Mouse (Mus musculus): ENCODE data around the gene Kcns3.
A peak's percentile ranks its signal among the peaks of the same experiment; 100 is the strongest.

The Kcns3 gene

DNA sequence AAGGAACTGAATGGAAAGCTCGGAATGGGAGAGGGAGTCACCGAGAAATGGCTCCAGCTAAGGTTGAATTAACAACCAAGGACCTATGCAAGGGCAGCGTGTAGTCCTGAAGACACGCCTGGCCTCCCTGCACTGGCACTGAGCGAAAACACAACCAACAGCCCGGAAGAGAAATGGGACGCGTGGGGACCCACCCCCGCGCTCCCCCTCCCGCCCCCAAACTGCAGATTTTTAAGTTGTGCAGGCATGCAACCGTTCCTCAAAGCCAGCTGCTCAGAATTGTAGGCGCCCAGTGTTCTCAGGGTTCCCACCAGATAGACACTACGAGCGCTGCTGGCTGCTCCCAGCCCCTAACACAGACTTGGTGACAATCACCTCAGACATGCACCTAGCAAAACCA is at the start of gene Kcns3:
Kcns3 (minus strand) TSS at position 42 of the 400 bp plus-strand sequence.
- 0 out of 2 replicates have a peak, but pooled peaks have one; percentile 14 for ATAC-seq (ENCODE audit: low TSS enrichment)

DNA sequence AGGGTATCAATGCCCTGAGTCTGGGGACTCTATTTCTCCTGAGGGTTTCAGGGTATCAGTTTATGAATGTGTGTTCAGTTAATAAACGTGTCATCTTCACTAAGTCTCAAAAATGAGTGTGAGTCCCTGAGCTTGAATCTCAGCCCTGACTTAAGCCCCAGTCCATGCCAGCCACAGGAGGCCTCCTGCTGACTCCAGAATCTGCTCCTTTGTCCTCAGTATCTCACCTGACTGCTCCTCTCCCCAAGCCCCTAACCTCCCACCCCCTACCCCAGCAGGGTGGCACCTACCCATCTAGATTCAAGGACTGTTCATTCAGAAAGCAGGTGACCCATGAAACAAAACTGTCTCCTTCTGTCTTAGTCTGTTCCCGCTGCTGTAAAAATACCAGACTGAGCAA is 47.7 kb upstream of the Kcns3 start:
- no peak for ATAC-seq (ENCODE audit: low TSS enrichment)

DNA sequence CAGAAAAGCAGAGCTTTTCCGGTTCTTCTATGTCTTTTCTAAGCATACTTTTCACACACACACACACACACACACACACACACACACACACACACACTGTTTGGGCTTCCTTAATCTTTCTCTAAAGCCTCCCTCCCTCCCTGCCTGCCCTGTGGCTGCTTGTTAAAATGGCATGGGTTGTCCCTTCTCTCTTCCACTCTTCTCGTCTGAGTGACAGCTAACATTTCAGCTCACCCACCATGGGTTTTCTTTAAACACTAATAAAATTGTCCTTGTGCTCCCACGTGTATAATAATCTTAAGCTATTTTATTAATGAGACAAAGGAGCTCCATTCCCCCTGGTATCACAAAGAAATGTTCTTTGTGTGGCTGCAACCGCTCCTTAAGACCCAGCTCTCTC is 47.2 kb upstream of the Kcns3 start:
- ATAC-seq (ENCODE audit: low TSS enrichment) = no peak

DNA sequence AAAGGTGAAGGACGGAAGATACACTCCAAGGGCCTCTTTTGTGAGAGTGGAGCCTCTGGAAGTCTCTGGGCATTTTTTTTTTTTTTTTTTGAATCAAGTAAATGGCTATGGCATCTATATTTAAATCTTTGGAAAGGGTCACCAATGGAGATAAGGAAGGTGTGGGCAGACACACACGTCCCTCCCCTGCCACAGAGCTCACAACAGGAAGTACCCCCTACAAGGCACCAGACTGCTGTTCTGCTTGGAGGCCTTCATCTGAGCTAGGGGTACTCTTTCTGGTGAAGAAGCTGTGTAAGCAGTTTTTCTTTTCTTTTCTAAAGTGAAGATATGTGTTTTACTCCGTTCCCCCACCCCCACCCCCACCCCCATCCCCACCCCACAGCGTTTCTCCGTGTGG is 46.0 kb upstream of the Kcns3 start:
- no peak for ATAC-seq (ENCODE audit: low TSS enrichment)

DNA sequence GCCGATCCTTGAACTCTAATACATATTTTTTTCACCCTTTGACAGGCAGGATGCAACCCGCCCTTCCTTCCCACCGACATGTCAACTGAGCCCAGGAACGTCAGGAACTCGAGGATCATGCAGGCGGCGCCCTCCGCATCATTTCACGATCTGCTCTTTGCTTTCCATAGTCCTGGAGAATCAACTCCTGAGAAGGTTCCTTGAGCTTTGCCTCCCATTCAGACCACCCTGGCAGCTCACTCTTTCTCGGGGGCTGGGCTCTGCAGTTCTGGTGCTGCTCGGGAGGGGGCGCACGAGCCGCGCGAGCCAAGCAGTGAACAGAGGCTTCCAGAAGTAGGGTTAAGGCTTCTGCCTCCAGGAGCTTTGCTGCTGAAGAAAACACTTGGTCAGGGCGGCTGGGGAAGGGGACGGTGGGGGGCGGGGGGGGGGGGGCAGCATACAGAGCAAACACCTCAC is 45.3 kb upstream of the Kcns3 start:
- ATAC-seq (ENCODE audit: low TSS enrichment) = peak; percentile 89

DNA sequence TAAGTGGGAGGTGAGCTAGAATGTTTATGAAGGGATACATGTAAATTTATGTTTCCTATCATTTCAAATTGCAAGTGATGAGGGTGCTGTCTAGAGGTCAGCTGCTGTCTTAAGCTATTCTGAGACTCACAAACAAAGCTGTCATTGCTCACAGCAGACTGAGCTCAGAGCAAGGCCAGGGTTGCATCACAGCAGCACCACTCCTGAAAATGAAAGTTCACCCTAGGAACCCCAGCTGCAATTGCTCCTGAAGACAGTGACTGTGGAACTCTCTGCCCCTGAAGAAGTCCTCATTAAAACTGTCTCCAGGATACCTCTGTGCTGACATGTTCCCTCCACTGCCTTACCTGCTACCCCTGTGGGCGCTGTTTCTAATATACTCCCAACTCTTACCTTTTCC is 44.2 kb upstream of the Kcns3 start:
- no peak for ATAC-seq (ENCODE audit: low TSS enrichment)

DNA sequence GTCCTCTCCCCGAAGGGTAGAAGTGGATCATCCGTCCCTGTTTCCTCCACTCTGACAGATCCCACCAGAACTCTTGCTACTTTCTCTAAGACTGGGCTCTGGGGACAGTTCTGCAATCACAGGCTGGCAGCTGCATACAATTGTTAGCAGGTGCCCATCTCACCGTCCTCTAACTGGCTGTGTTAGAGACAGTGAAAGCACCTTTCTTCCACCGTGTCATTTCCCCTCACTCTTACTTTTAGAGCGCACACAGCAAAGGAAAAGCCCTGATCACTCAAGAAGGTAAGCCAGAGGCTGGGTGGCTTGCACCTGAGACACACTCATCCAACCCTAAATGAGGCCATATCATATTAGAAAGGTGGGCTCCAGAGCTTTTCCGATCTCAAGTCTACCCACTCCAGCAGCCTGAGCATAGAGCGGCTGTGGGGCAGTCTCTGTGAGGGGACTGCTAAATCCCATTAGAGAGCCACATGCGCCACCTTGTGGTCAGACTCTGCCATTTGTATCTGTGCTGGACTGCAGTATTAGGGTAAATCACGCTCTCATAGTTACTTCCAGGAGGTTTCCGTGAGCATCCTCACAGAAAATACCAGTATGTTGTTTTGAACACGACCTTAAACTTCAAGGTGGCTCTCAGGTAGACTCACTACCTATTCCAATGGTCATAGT is 27.8 kb upstream of the Kcns3 start:
- peak; percentile 98 for ATAC-seq (ENCODE audit: low TSS enrichment)

DNA sequence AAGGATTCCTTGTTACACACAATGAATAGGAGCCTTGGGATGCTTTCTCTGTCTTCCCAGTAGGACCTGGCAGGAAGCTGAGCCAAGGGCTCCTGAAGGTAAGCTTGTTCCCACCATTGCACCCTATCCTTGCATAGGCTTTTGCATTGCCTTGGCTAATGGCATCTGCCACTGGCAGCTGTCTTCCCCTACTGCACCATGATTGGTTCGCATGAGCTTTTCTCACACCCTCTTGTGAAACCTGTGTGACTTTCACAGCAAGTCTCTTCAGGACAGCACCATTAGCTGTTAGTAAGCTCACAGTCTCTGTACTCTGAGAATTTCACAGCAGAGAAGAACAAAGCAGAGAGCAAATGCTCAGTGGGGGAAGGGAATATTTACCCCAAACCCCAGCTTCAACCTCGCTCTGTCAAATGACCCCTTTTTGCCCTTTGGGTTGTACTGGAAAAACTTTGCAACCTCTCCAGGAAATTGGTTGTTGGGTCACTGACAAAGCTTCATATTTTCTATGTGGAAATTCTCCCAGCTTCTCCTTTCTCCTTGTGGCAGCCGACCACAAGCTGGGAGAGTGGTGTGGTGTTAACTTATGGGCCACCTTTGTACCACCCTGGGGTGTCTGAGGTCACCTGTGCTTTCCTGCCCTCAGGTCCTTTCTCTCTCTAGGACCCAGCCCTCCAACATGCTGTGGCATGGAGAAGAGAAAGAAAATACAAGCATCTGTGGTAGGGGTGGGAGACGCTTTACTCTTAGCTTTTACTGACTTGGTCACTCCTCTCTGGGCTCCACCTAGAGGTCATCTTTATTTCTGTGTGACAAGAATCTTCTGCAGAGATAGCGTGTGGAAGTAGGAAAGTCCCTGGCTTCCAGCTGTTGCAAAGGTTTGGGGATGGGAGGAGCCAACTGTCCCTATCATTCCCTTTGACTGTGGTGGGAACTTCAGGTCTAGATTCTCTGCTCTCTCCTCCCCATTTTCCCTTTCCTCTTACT is 26.8 kb upstream of the Kcns3 start:
- ATAC-seq (ENCODE audit: low TSS enrichment) = peak; percentile 29

DNA sequence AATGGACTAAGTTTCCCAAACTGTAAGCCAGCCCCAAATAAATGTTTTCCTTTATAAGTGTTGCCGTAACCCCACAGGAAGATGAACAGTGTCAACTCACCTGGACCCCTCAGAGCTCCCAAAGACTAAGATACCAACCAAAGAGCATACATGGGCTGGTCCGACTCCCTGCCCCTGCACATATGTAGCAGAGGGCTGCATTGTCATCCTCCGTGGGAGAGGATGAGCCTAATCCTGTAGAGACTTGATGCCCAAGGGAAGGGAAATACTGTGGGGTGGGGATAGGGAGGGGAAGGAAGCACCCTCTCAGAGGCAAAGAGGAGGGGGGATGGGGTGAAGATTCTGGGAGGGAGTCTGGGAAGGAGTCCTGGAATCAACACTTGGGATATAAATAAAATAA is 7.8 kb upstream of the Kcns3 start:
- ATAC-seq (ENCODE audit: low TSS enrichment) = no peak

DNA sequence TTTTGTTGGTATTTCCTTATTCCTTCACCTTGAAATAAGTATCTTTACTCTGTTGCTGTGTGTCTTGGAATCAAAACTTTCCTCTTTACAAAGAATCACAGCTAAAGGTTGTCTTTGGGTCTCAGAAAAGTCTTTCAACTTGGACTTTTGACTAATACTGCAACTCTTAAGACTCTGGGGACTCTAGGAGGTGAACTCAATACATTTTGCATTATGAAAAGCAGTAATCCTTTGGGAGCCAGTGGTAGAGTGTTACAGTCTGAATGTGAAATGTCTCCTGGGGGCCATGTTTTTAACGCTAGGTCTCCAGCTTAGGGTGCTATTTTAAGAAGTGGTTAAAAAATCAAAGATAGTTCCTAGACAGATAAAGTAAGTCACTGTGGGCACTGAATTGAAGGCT is 4.3 kb upstream of the Kcns3 start:
- no peak for ATAC-seq (ENCODE audit: low TSS enrichment)

DNA sequence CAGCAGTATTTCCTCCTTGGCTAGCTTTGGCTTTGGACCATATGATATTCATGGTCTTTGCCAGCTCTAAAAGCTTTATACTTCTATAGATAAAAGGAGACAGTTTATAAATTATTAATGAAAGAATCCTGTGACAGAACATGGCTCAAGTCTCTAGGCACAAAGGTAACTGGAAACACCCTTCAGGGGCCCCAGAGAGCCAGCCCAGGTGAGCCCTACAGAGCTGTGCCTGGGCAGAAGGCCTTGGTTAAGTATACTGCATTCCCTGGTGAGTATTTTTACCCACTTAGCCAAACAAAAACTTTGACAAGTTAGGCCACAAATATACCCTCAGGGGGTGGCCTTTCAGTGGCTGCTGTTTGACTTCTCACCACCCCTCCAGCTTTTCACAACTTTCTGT is 2.7 kb upstream of the Kcns3 start:
- ATAC-seq (ENCODE audit: low TSS enrichment) = no peak

DNA sequence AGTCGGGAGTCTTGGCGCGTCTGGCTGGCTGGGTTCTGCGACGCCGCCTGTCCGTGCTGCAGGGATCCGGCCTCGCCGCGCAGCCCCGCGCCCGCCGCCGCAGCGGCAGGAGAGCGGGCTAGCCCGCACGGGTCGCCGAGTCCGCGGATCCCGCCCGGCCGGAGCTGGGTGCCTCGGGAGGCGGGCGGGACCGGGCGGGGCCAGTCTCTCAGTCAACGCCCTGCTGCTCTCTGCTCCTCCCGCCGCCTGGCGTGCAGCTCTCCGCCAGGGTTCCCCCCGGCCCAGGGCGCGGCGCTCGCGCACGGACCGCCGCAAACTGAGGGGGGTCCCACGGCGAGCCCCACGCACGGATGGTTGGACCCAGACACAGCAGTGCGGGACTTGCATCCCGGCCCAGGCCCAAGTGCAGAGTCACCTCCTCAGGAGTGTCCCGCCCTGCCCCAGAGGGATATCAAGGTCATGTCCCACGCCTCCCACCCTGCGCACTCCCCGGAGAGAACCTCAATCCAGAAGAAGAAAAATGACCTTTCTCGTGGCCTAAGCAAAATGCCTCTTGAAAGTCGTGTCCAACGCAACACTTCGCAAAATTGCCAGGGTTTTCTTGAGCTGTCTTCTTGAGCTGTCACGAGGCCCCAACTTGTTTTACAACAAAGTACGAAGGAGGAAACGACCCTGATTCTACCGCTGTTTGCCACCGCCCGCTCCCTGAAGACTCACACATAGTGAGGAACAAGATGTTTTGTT is 492 bp downstream of the Kcns3 start:
- peak; percentile 35 for ATAC-seq (ENCODE audit: low TSS enrichment)

DNA sequence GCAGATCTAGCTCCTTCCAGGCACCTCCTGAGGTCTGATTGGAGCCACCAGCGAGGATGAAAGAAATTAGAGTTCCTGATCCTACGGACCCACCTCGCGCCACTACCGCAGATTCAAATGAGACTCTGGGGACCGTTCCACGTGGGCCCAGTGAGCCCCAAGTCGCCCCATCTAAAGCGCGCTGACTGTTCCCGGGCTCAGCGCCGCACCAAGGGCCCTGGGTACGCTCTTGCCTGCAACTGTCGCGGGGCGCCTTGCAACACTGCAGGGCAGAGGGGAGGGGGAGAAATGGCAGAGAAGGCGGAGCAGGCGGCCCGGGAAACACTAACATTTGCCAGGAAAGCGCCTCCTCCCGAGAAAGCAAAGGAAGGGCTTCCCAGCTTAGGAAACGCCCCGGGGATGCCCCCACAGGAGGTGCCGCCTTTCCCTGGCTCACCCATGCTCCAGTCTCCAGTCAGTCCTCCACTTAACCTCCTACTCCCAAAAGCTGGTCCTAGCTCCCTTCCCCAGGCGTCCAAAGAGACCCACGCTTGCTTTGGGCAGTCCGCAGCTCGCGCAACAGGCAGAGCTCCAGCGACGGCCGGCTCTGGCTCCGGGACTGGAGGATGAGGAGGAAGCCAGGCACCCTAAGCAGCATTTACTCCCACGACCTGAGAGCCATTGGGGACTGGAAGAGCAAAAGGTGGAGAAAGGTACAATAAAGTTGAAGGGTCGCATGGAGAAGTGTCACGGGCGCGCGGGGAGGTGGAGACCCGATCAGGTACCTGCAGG is 1.2 kb downstream of the Kcns3 start:
- peak; percentile 62 for ATAC-seq (ENCODE audit: low TSS enrichment)

DNA sequence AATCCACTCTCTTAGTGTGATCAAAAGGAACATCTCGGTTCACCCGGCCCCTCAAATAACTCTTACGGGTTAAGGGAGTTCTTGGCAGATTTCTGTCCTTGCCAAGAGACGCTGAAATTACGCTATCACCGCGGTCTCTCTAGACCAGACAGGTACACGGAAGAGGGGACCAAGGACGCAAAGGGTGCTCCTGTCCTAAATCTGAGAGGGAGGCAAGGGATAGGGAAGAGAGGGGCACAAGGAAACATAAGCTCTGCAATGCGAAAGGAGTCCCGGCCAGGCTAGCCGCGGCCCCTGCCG is 1.8 kb downstream of the Kcns3 start:
- peak; percentile 6; the same call in 1 of the 2 replicates for ATAC-seq (ENCODE audit: low TSS enrichment)

DNA sequence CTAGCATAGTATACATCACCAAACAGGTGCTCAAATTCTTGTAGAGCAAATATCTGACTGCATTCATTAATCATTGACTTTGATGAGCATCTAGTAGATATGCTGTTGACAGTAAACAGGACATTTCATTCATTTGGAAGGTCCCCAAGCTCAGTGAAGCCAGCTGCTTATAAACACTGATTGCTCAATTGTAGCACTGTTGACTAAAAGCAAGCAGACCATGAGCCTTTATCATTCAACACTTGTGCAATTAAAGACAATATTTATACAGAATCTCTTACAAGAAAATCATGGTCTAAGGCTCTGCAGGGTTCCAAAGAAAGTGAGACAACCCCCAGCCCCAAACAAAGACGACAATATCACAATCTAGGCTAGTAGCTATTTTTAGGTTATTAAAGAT is 6.0 kb downstream of the Kcns3 start:
- no peak for ATAC-seq (ENCODE audit: low TSS enrichment)

DNA sequence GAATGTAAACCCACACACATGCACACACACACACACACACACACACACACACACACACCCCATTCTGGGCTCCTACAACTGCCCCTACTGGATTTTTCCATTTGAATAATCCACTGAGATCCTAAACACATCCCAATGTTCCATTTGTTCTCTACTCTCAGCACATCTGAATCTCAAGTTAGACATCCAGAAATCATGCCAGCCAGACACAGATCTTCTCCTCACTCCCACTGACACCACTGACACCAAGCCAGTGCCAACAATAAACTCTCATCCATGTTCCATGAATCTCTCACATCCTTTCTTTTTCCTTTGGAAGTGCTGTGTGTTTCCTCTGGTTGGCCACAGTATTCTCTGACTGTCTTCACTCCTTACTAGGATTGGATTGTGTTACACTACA is 18.4 kb downstream of the Kcns3 start:
- ATAC-seq (ENCODE audit: low TSS enrichment) = peak; percentile 52

DNA sequence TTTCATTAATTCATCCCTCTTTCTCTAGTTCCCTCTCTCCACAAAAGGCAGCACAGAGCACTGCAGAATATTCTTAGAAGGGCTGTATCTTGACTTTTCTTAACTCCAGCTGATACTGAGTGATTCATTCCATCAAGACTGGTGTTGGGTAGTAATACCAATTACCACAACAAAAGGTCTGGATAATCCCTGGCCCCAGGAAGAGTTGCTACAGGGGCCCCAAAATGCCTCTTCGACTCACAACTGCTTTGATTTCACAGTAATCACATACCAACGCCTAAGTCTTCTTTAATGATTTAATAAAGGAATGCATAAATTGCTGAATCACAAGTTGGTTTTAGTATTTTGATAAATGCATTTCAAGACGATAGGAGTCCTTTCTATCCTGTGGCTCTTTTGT is 21.7 kb downstream of the Kcns3 start:
- ATAC-seq (ENCODE audit: low TSS enrichment) = no peak

DNA sequence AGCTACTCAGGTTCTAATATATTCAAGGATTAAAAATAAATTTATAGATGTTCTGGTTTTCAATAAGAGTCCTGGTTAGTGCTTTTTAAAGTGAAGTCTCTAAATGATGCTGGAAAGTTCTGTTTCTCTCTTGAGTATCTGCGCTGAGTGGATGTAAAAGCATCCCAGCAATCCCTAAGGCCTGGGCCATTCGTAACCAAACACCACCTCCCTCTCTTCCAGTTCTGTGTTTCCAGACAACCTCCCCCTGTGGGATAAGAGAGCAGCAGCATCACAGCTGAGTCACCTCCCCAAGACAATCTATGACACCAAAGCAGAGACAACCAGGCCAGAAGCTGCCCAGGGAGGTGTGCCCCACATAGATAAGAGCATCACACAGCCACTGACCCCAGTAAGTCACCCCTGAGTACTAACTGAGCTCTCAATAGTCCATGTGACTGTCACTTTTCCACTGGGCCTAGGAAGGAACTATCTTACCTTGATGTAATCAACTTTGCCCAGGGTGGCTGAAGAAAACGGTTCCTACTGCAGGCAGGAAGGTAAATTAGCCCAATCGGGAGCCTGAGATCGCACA is 24.6 kb downstream of the Kcns3 start:
- ATAC-seq (ENCODE audit: low TSS enrichment) = no peak

DNA sequence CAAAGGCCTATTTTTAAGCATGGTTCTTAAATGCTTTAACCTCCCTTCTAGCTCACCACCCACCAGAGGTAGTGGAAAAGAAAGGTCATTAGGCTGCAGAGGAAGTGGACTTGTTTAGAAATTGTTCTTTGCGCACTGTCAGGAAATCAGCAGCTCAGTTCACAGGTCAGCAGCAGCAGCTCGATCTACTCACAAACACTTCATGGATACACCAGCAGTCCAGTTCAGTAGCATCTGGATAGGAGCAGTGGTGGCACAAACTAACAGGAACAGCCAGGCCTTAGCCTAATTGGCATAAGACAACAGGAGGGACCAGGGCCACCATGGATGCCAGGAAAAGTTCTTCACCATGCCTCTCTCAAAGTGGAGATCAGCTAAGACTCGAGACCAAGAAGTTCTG is 49.3 kb downstream of the Kcns3 start:
- ATAC-seq (ENCODE audit: low TSS enrichment) = no peak

DNA sequence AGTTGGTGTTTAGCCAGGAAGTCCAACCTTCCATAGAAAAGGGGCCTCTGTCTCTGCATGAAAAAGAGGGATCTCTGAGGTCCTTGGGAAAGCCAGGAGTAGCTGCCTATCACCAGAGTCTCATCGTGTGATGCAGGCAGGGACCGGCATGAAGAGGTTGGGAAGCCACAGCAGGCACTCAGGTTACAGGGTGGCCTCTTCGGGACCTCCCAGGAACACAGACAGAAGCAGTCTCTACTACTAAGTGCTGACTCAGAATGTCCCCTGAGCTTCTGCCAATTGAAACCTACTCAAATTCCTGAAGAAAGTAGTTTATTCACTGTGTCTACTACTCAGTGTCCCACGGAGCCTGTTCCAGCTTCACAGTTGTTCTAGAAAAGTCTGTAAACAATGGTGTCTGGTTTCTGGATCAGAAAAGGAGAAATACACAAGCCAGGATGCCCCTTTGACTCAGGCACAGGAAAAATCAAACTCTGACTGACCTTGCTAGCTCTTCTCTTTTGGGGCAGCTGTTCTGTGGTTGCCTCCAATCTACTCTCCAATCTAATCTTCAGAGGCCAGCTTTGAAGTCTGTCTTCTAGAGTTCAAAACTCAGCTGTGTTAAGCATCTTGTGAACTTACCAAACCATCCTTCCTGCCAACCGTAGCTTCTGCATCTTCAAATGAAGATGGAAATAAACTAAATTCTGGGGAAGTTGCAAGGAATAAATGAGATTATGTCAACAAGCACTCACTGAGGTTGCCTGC is 62.1 kb downstream of the Kcns3 start:
- ATAC-seq (ENCODE audit: low TSS enrichment) = no peak

DNA sequence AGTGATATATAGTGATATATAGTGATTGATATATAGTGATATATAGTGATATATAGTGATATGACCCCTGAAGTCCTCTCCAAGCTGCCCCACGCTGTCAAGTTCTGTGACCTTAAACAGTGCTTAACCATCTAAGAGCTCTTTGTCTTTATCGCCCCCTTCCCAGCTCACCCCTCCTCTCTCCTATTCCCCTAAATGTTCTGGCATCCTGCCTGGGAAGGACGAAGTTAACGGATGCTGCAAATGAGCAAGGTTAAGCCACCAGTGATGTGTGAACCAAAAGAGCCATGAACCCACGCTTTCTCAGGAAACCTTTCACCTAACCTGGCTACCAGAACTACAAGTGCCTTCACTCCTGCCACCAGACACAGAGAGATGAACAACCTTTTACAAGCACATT is 64.0 kb downstream of the Kcns3 start:
- no peak for ATAC-seq (ENCODE audit: low TSS enrichment)

Measured in frontal cortex, adult (tissue).